Mouse (Mus musculus): ENCODE data around the gene Arid5b. TPM values are rescaled to one million over a fixed set of nuclear protein-coding genes. Genes with fewer than 3 reads are reported as not detected.

Arid5b gene
- polyA plus RNA-seq, 1 experiment from 2014 or later, result 12.2 TPM

DNA sequence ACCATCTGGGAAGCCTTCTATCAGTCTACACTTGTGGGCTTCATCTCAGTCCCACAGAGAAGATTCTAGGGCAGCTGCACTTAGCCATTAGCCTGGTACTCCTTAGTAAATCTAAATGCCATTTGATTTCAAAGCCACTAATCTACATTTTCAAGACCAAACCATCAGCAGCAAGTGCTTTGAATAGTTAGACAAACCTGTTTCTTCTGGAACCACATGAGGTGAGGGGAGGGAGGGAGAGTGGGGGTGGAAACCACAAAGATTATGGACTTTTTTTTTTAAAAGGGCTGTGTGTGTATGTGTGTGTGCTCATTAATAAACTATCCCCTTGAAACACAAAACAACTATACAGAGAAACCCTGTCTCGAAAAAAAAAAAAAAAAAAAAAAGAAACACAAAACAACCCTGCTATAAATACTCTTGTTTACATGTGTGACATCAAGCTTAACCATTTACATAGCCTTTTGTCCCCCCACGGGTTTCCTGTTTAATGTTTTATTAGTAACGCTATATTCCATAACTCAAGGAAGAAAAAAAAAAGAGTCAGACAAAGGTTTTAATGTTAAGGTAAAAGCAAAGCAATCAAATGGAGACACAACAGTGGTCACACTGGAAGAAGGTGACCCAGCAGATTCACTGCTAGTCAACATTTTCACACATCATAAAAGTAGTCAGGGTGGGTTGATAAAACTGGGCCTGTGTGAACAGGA is 38.3 kb downstream of the Arid5b start:
- Histone ChIP-seq H3K4me2 (ENCODE audit: low read depth, low read length) (0 out of 2 replicates have a peak overlapping the region, but pooled peaks have one; percentile 10), H3K9me3 (ENCODE audit: low read length) (no peaks in the 10 kb centered on the region), H3K27me3 (ENCODE audit: insufficient read depth, low read length) (no peaks in the 10 kb centered on the region), H3K9ac (replicated peaks) (no peak overlapping the region), H3K27ac (ENCODE audit: low read depth) (peak overlapping the region; percentile 81), H3K4me1 (ENCODE audit: insufficient read depth) (peaks cover 13% of the 10 kb centered on the region; the same call in 1 of the 2 replicates), H3K36me3 (replicated peaks; ENCODE audit: insufficient read depth, low read length) (peaks cover 14% of the 10 kb centered on the region; the same call in 1 of the 2 replicates), H3K4me3 (ENCODE audit: low read depth, low read length) (no peak overlapping the region)
- 51% methylated on average over 3 of the region's 3 CpGs for WGBS (ENCODE audit: insufficient replicate concordance)
- no peak for TF ChIP-seq EP300 (IDR thresholded peaks at IDR 0.05; ENCODE audit: low read depth)
- no peak for TF ChIP-seq CTCF (IDR thresholded peaks at IDR 0.05; ENCODE audit: low read depth)
- DNase-seq (no peak), ATAC-seq (no peak)

DNA sequence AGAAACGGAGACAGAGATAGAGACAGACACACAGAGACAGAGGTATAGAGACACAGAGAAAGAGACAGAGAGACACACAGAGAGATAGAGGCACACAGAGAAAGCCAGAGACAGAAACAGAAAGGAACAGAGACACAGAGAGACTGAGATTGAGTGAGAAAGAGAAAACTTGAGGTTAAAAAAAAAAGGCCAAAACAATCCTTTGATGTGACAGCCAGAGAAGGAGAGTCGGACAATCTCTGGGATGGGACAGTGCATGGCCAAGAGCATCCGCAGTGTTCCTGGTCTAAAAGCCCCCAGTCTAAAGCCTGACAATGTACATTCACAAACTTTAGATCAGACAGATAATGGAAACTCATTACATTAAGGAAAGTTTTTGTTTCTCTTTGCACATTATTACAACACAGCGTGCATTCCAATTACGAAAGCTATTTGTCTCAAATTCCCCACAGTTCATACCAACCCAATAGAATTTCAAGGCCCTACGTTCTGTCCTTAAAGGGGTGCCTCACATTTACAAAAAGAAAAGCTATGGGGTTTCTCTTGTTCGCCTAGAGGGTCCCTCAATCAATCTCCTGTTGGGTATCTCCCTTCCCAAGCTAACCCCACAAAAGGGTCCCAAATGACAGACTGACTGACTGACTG is 39.0 kb downstream of the Arid5b start:
- Histone ChIP-seq H3K36me3 (replicated peaks; ENCODE audit: insufficient read depth, low read length) (peaks cover 14% of the 10 kb centered on the region), H3K27ac (ENCODE audit: low read depth) (peak overlapping the region; percentile 74), H3K9ac (replicated peaks) (no peak overlapping the region), H3K27me3 (ENCODE audit: insufficient read depth, low read length) (no peaks in the 10 kb centered on the region), H3K4me3 (ENCODE audit: low read depth, low read length) (no peak overlapping the region), H3K9me3 (ENCODE audit: low read length) (no peaks in the 10 kb centered on the region), H3K4me2 (ENCODE audit: low read depth, low read length) (peak overlapping the region; percentile 34), H3K4me1 (ENCODE audit: insufficient read depth) (peaks cover 13% of the 10 kb centered on the region; the same call in 1 of the 2 replicates)
- ATAC-seq (0 out of 2 replicates have a peak, but pooled peaks have one; percentile 43), DNase-seq (no peak)
- no peak for TF ChIP-seq EP300 (IDR thresholded peaks at IDR 0.05; ENCODE audit: low read depth)
- no peak for TF ChIP-seq CTCF (IDR thresholded peaks at IDR 0.05; ENCODE audit: low read depth)
- WGBS (ENCODE audit: insufficient replicate concordance), result 66% methylated on average over 7 of the region's 7 CpGs

DNA sequence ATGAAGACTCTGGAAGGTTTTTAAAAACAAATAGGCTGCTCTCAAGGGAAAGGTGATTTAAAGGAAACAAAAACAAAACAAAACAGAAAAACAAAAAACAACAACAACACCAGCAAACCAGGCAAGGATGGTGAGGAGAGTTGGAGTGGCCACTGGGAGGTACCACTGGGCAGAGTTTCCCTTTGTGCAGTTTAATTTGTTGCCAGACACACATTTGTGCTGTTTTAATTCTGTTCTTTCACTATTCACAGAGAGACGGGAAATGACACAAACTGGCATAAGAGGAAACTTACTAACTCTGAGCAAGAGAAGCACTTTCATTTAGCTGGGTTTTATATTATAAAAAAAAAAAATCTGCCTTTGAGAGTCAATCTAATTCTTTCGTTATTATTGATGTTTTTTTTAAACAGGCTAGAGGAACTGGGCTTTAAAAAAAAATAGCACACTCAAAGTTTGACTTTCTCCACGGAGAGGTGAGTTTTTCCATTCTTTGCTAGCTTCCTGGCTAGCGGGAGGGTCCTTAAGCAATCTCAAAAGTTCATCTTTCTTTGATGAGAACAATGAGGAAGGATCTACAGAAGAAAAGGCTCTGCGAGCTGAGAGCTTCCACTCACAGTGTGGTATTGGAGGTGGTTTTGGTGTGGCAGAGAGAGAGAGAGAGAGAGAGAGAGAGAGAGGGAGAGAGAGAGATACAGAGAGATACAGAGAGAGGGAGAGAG is 39.7 kb downstream of the Arid5b start:
- no peak for DNase-seq
- Histone ChIP-seq H3K36me3 (replicated peaks; ENCODE audit: insufficient read depth, low read length) (peaks cover 19% of the 10 kb centered on the region), H3K4me3 (ENCODE audit: low read depth, low read length) (no peak overlapping the region), H3K27ac (ENCODE audit: low read depth) (peak overlapping the region; percentile 74), H3K9me3 (ENCODE audit: low read length) (no peaks in the 10 kb centered on the region), H3K27me3 (ENCODE audit: insufficient read depth, low read length) (no peaks in the 10 kb centered on the region), H3K9ac (replicated peaks) (no peak overlapping the region), H3K4me2 (ENCODE audit: low read depth, low read length) (peak overlapping the region; percentile 34), H3K4me1 (ENCODE audit: insufficient read depth) (peaks cover 13% of the 10 kb centered on the region; the same call in 1 of the 2 replicates)
- no peak for TF ChIP-seq EP300 (IDR thresholded peaks at IDR 0.05; ENCODE audit: low read depth)
- peak; percentile 41 for TF ChIP-seq CTCF (IDR thresholded peaks at IDR 0.05; ENCODE audit: low read depth)
- ATAC-seq, result no peak
- 28% methylated on average over 5 of the region's 5 CpGs for WGBS (ENCODE audit: insufficient replicate concordance)

DNA sequence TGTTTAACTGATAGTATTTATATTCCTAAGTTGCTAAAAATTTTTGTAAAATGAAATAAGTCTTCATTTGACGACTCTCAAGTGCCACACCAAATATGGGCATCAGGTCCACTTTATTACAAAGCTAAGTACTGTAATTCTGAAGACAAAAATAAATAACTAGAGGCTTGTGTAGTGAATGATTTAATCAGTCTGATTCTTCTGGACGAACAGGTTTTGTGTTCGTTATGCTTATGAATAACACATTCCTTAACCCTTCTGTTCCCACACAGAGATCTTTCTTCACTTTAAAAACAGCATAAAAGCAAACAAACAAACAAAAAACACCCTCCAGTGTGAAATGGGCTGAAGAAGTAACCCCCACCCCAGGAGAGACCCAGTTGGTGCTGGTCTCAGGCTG is 40.4 kb downstream of the Arid5b start:
- Histone ChIP-seq H3K27me3 (ENCODE audit: insufficient read depth, low read length) (no peaks in the 10 kb centered on the region), H3K36me3 (replicated peaks; ENCODE audit: insufficient read depth, low read length) (peaks cover 25% of the 10 kb centered on the region), H3K9ac (replicated peaks) (no peak overlapping the region), H3K4me3 (ENCODE audit: low read depth, low read length) (no peak overlapping the region), H3K9me3 (ENCODE audit: low read length) (no peaks in the 10 kb centered on the region), H3K4me1 (ENCODE audit: insufficient read depth) (peaks cover 13% of the 10 kb centered on the region; the same call in 1 of the 2 replicates), H3K4me2 (ENCODE audit: low read depth, low read length) (no peak overlapping the region), H3K27ac (ENCODE audit: low read depth) (peak overlapping the region; percentile 13; the same call in 1 of the 2 replicates)
- TF ChIP-seq CTCF (IDR thresholded peaks at IDR 0.05; ENCODE audit: low read depth), result no peak
- no peak for TF ChIP-seq EP300 (IDR thresholded peaks at IDR 0.05; ENCODE audit: low read depth)
- no peak for DNase-seq
- ATAC-seq, result no peak
- WGBS (ENCODE audit: insufficient replicate concordance), result 73% methylated on average over 3 of the region's 3 CpGs

DNA sequence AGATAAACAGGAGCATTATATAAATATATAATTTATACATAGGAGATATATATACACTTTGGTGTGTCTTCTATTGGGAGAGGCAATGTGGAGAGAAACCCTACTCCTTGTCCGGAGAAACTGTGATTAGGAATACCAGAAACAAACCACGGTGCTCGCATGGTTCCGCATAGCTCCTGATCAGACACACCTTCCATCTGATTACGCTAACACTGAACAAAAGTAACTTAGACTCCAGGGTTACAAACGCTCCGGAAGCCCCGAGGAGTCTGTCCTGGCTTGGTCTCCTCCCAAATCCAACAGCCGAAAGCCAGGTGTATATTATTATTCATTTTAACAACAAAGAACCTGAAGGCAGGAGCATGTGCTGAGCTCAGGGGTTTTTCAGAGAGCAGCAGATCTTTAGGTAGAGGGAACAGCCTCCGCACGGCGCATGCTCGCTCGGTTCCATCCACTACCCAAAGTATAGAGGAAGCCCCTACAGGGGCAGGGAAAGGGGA is 41.5 kb downstream of the Arid5b start:
- TF ChIP-seq CTCF (IDR thresholded peaks at IDR 0.05; ENCODE audit: low read depth) (no peak), EP300 (IDR thresholded peaks at IDR 0.05; ENCODE audit: low read depth) (no peak)
- no peaks in the 10 kb centered on the region for H3K27me3 ChIP-seq (ENCODE audit: insufficient read depth, low read length)
- no peaks in the 10 kb centered on the region for H3K9me3 ChIP-seq (ENCODE audit: low read length)
- WGBS (ENCODE audit: insufficient replicate concordance), result 87% methylated on average over 14 of the region's 14 CpGs
- H3K27ac ChIP-seq (ENCODE audit: low read depth), result no peak overlapping the region
- H3K4me1 ChIP-seq (ENCODE audit: insufficient read depth), result peaks cover 13% of the 10 kb centered on the region
- peaks cover 17% of the 10 kb centered on the region for H3K36me3 ChIP-seq (replicated peaks; ENCODE audit: insufficient read depth, low read length)
- no peak overlapping the region for H3K9ac ChIP-seq (replicated peaks)
- no peak overlapping the region for H3K4me3 ChIP-seq (ENCODE audit: low read depth, low read length)
- ATAC-seq, result no peak
- H3K4me2 ChIP-seq (ENCODE audit: low read depth, low read length), result no peak overlapping the region
- DNase-seq, result no peak

Data from liver, postnatal 0 days (tissue).